Mouse (Mus musculus) adrenal gland, adult 18-20 months (tissue): ENCODE measurements at regions not wholly inside any gene's neighbourhood (a gene's known extent, or its start where the extent isn't known, plus 50 kb on each side); places are given as distances from the start of the nearest gene placed in this dataset.
A peak's percentile ranks its signal among the peaks of the same experiment; 100 is the strongest.

ENCODE experiments used
- DNase-seq, 2 experiments: peaks; one replicate each; pipeline ENCODE4 v3.0.0; 2021 to 2022; ENCODE audit warnings: low spot score in 2 of 2

- no peak for DNase-seq
Measured at GRCm38 (mm10) chr8:96349503-96349902, 461.2 kb upstream of the Got2 start.

- DNase-seq, result no peak
Measured at GRCm38 (mm10) chr8:96340702-96341101, 452.4 kb upstream of the Got2 start.

GRCm38 (mm10) chr8:96318367-96318766, 430.0 kb upstream of the Got2 start:
- DNase-seq, result no peak

- DNase-seq, result no peak
Measured at GRCm38 (mm10) chr8:96308989-96309718, 420.8 kb upstream of the Got2 start.

GRCm38 (mm10) chr8:96296643-96297042, 408.3 kb upstream of the Got2 start:
- no peak for DNase-seq

GRCm38 (mm10) chr8:96290740-96291139, 402.4 kb upstream of the Got2 start:
- DNase-seq, result no peak

- DNase-seq, result no peak
Measured at GRCm38 (mm10) chr8:96289519-96289918, 401.2 kb upstream of the Got2 start.

GRCm38 (mm10) chr8:96288525-96288924, 400.2 kb upstream of the Got2 start:
- no peak for DNase-seq

- DNase-seq, result no peak
Measured at GRCm38 (mm10) chr8:96277479-96278138, 389.3 kb upstream of the Got2 start.

- no peak for DNase-seq
Measured at GRCm38 (mm10) chr8:96277058-96277457, 388.7 kb upstream of the Got2 start.

- no peak for DNase-seq
Measured at GRCm38 (mm10) chr8:96256294-96256693, 367.9 kb upstream of the Got2 start.

- DNase-seq, result no peak
Measured at GRCm38 (mm10) chr8:96255811-96256210, 367.5 kb upstream of the Got2 start.

GRCm38 (mm10) chr8:96246017-96246416, 357.7 kb upstream of the Got2 start:
- no peak for DNase-seq

GRCm38 (mm10) chr8:96244549-96245152, 356.3 kb upstream of the Got2 start:
- no peak for DNase-seq

- DNase-seq, result no peak
Measured at GRCm38 (mm10) chr8:96238406-96238805, 350.1 kb upstream of the Got2 start.

GRCm38 (mm10) chr8:96237940-96238339, 349.6 kb upstream of the Got2 start:
- DNase-seq, result no peak

GRCm38 (mm10) chr8:96230412-96230811, 342.1 kb upstream of the Got2 start:
- DNase-seq, result peak in 1 of 2 experiments; percentile 15
